ENCODE assay signal across 15 mouse cellular contexts in genomic region chr3:105546611-105547071, GRCm38 (mm10).
DNase-seq lines count a peak whose midpoint lies in the region; ATAC-seq and TF ChIP-seq lines count a peak whose summit lies in the region.
"Had no signal": no experiment of that assay in that cellular context is flagged by ENCODE, and none has a peak within 500 bp of the region (broad histone marks: within the 10 kb centered on the region; RNA-seq: fewer than 3 reads in every experiment).

No protein-coding gene starts in this region.

- TF ChIP-seq POLR2A in kidney, adult 2 months (IDR thresholded peaks at IDR 0.05; ENCODE audit: low read depth, low read length) = no peak

- no peaks in the 10 kb centered on the region for H3K9me3 ChIP-seq in kidney, embryonic 14.5 days (ENCODE audit: control insufficient read depth, low read length)
- H3K9me3 ChIP-seq: embryonic facial prominence, embryonic 12.5 days; limb, embryonic 12.5 days had no signal

- ATAC-seq in kidney, embryonic 14.5 days (ENCODE audit: low FRiP score, low TSS enrichment) = no peak
- ATAC-seq: CD4-positive, CD25-positive, alpha-beta regulatory T cell, adult 4 months; intestine, embryonic 16.5 days had no signal

- H3K9ac ChIP-seq in kidney, embryonic 14.5 days (ENCODE audit: low read depth, low read length) = no peak overlapping the region
- H3K9ac ChIP-seq: embryonic facial prominence, embryonic 12.5 days; limb, embryonic 12.5 days had no signal

- no peak for TF ChIP-seq CTCF in kidney, adult 2 months (conservative IDR thresholded peaks at IDR 0.05; ENCODE audit: insufficient read depth, insufficient read length, low read depth, low read length)

- DNase-seq in cerebellum, postnatal 25 days = peak; percentile 38 to 39
- no peak for DNase-seq in cerebellum, postnatal 4 days (ENCODE audit: low spot score in 2 of 2)
- peak; percentile 43 for DNase-seq in kidney, adult 2 months
- peak; percentile 21 for DNase-seq in retina, postnatal 1 day
- no peak for DNase-seq in retina, embryonic 14.5 days (ENCODE audit: low spot score)
- DNase-seq in kidney, postnatal 14 days = peak; percentile 54
- DNase-seq in T-cell, adult 2 months (ENCODE audit: low spot score) = no peak
- DNase-seq: lung, postnatal 14 days had no signal

- 50% methylated on average over 13 of the region's 13 CpGs for WGBS in kidney, adult 2 months
- 49% methylated on average over 13 of the region's 13 CpGs for WGBS in kidney, embryonic 14.5 days

- no peaks in the 10 kb centered on the region for H3K4me1 ChIP-seq in kidney, adult 2 months (ENCODE audit: control insufficient read depth, insufficient read depth, low read length)
- H3K4me1 ChIP-seq in kidney, embryonic 14.5 days (ENCODE audit: control insufficient read depth, insufficient read depth, low read length) = no peaks in the 10 kb centered on the region
- H3K4me1 ChIP-seq: embryonic facial prominence, embryonic 12.5 days; limb, embryonic 12.5 days had no signal

- H3K36me3 ChIP-seq in kidney, adult 2 months (ENCODE audit: control insufficient read depth, insufficient read depth, low read length) = no peaks in the 10 kb centered on the region
- no peaks in the 10 kb centered on the region for H3K36me3 ChIP-seq in kidney, embryonic 14.5 days (ENCODE audit: control insufficient read depth, insufficient read depth, low read length)
- H3K36me3 ChIP-seq: embryonic facial prominence, embryonic 12.5 days; limb, embryonic 12.5 days had no signal

- no peak overlapping the region for H3K4me2 ChIP-seq in kidney, embryonic 14.5 days (replicated peaks; ENCODE audit: low read depth, low read length)
- H3K4me2 ChIP-seq: embryonic facial prominence, embryonic 12.5 days; heart, embryonic 11.5 days; limb, embryonic 12.5 days had no signal

- no peaks in the 10 kb centered on the region for H3K27me3 ChIP-seq in kidney, adult 2 months (replicated peaks; ENCODE audit: control insufficient read depth, insufficient read depth, low read length)
- no peaks in the 10 kb centered on the region for H3K27me3 ChIP-seq in kidney, embryonic 14.5 days (ENCODE audit: control insufficient read depth, insufficient read depth, low read length)
- H3K27me3 ChIP-seq: embryonic facial prominence, embryonic 12.5 days; limb, embryonic 12.5 days had no signal

- no peak overlapping the region for H3K4me3 ChIP-seq in kidney, adult 2 months (ENCODE audit: insufficient read depth, low read depth, low read length)
- no peak overlapping the region for H3K4me3 ChIP-seq in kidney, embryonic 14.5 days (ENCODE audit: low read length)
- H3K4me3 ChIP-seq: embryonic facial prominence, embryonic 12.5 days; limb, embryonic 12.5 days; myocyte had no signal

- no peak overlapping the region for H3K27ac ChIP-seq in kidney, adult 2 months (ENCODE audit: insufficient read depth, low read depth, low read length)
- H3K27ac ChIP-seq in kidney, embryonic 14.5 days (ENCODE audit: low read depth, low read length) = no peak overlapping the region
- H3K27ac ChIP-seq: embryonic facial prominence, embryonic 12.5 days; limb, embryonic 12.5 days had no signal

Comparison
In these comparisons a context has a peak if more than half of its experiments do, and no peak if none do; other contexts are left out.
1. DNase-seq: peak in cerebellum, postnatal 25 days (2 of 2), kidney, adult 2 months (single experiment), retina, postnatal 1 day (single experiment) and kidney, postnatal 14 days (single experiment); none in cerebellum, postnatal 4 days (0 of 2), retina, embryonic 14.5 days (single experiment) and T-cell, adult 2 months (single experiment).